Mouse (Mus musculus) forebrain, embryonic 14.5 days (tissue): ENCODE results near the gene Rhbdl2. TPM values are rescaled to one million over a fixed set of nuclear protein-coding genes. Genes with fewer than 3 reads are reported as not detected.

Experiments used
- ATAC-seq: fragments of 200-750 bp; cut with Nextera tagmentation; 2 replicates; pipeline ENCODE4 v1.8.0; 2017; ENCODE audit warnings: mild to moderate bottlenecking, moderate library complexity
- DNase-seq: peaks from one replicate; pipeline ENCODE4 v3.0.0-alpha.2; 2015; ENCODE audit warnings: low spot score
- H3K27ac ChIP-seq: fragments of 300-500 bp; sonication (generic); 2 replicates; pipeline ENCODE4 v1.5.1; 2014; ENCODE audit warnings: low read depth, mild to moderate bottlenecking, control low read depth, low read length, moderate library complexity
- H3K27me3 ChIP-seq: fragments of 300-500 bp; sonication (generic); replicated peaks from 2 replicates; pipeline ENCODE4 v1.6.1; 2014; ENCODE audit warnings: low read length, control low read depth, mixed read lengths; ENCODE audit not compliant: control insufficient read depth, insufficient read depth
- H3K36me3 ChIP-seq: fragments of 300-500 bp; sonication (generic); 2 replicates; pipeline ENCODE4 v1.6.1; 2014; ENCODE audit warnings: low read length, control low read depth; ENCODE audit not compliant: control insufficient read depth, insufficient read depth
- H3K4me1 ChIP-seq: fragments of 300-500 bp; sonication (generic); 2 replicates; pipeline ENCODE4 v1.6.1; 2014; ENCODE audit warnings: antibody characterized with exemption, low read length, control low read depth; ENCODE audit not compliant: control insufficient read depth, insufficient read depth
- H3K4me2 ChIP-seq: fragments of 300-500 bp; sonication (generic); 2 replicates; pipeline ENCODE4 v1.6.1; 2014; ENCODE audit warnings: mild to moderate bottlenecking, control low read depth, low read length
- H3K4me3 ChIP-seq: fragments of 300-500 bp; sonication (generic); 2 replicates; pipeline ENCODE4 v1.5.1; 2014; ENCODE audit warnings: low read depth, low read length, control low read depth
- H3K9ac ChIP-seq: fragments of 300-500 bp; sonication (generic); 2 replicates; pipeline ENCODE4 v1.6.1; 2014; ENCODE audit warnings: mild to moderate bottlenecking, low read length, control low read depth, moderate library complexity
- H3K9me3 ChIP-seq: fragments of 300-500 bp; sonication (generic); replicated peaks from 2 replicates; pipeline ENCODE4 v1.6.1; 2016; ENCODE audit warnings: low read length, control low read depth, mixed read lengths; ENCODE audit not compliant: control insufficient read depth
- WGBS: fragments of 180-500 bp; shearing (Covaris S2); extraction: QIAGEN DNeasy Blood & Tissue Kit; methylation state at CpG from one replicate; pipeline ENCODE4 v1.1.7; 2014; 5-methylcytosine and 5-hydroxymethylcytosine counted together
- polyA plus RNA-seq: library from polyadenylated mRNA; unstranded; fragments of >200 nt; fragmentation: Nextera tagmentation; extraction: Ambion mirVana; gene quantifications from 2 replicates; pipeline ENCODE4 v1.2.1, GENCODE M21; 2014

Gene Rhbdl2
- 0.32 and 0.58 TPM in 2 replicates for polyA plus RNA-seq

GRCm38 (mm10) chr4:123787191-123787985 is at the start of gene Rhbdl2:
Gene Rhbdl2, plus strand, starts transcription at chr4:123787874.
- Histone ChIP-seq H3K27me3 (no peaks in the 10 kb centered on the region), H3K4me2 (peak within 1 kb of the TSS; percentile 24), H3K9me3 (no peaks in the 10 kb centered on the region), H3K36me3 (no peaks in the 10 kb centered on the region), H3K4me1 (no peaks in the 10 kb centered on the region), H3K4me3 (no peak within 1 kb of the TSS), H3K27ac (no peak within 1 kb of the TSS), H3K9ac (peak within 1 kb of the TSS; percentile 17; the same call in 1 of the 2 replicates)
- ATAC-seq, result peak; percentile 93
- DNase-seq, result peak; percentile 82
- WGBS, result 19% methylated on average over 12 of the region's 12 CpGs

- no peak overlapping the region for H3K9ac ChIP-seq
- no peak overlapping the region for H3K27ac ChIP-seq
- H3K9me3 ChIP-seq, result no peaks in the 10 kb centered on the region
- WGBS, result 94% methylated on average over 4 of the region's 4 CpGs
- no peak overlapping the region for H3K4me3 ChIP-seq
- H3K36me3 ChIP-seq, result peaks cover 75% of the 10 kb centered on the region
- no peak overlapping the region for H3K4me2 ChIP-seq
- ATAC-seq (no peak), DNase-seq (no peak)
- no peaks in the 10 kb centered on the region for H3K4me1 ChIP-seq
- H3K27me3 ChIP-seq, result no peaks in the 10 kb centered on the region
Observed at GRCm38 (mm10) chr4:123738708-123739107, 49.0 kb upstream of the Rhbdl2 start.

GRCm38 (mm10) chr4:123742891-123743290 is 44.8 kb upstream of the Rhbdl2 start:
- Histone ChIP-seq H3K27ac (no peak overlapping the region), H3K4me1 (no peaks in the 10 kb centered on the region), H3K4me2 (no peak overlapping the region), H3K4me3 (no peak overlapping the region), H3K36me3 (peaks cover 53% of the 10 kb centered on the region), H3K9me3 (no peaks in the 10 kb centered on the region), H3K9ac (no peak overlapping the region), H3K27me3 (no peaks in the 10 kb centered on the region)
- WGBS, result 92% methylated on average over 1 of the region's 1 CpGs
- ATAC-seq (no peak), DNase-seq (no peak)

- Histone ChIP-seq H3K4me3 (no peak overlapping the region), H3K36me3 (peaks cover 29% of the 10 kb centered on the region), H3K9ac (no peak overlapping the region), H3K4me1 (peaks cover 8% of the 10 kb centered on the region), H3K4me2 (no peak overlapping the region), H3K27me3 (no peaks in the 10 kb centered on the region), H3K9me3 (no peaks in the 10 kb centered on the region), H3K27ac (no peak overlapping the region)
- DNase-seq (no peak), ATAC-seq (no peak)
- 96% methylated on average over 4 of the region's 4 CpGs for WGBS
Observed at GRCm38 (mm10) chr4:123745221-123745775, 42.4 kb upstream of the Rhbdl2 start.

- ATAC-seq, result no peak
- 15% methylated on average over 10 of the region's 10 CpGs for WGBS
- Histone ChIP-seq H3K9me3 (no peaks in the 10 kb centered on the region), H3K4me1 (peaks cover 10% of the 10 kb centered on the region), H3K9ac (peak overlapping the region; percentile 91), H3K27me3 (no peaks in the 10 kb centered on the region), H3K4me3 (peak overlapping the region; percentile 96), H3K36me3 (0 out of 2 replicates have a peak, but pooled peaks cover 3% of the 10 kb centered on the region), H3K27ac (0 out of 2 replicates have a peak overlapping the region, but pooled peaks have one; percentile 90), H3K4me2 (peak overlapping the region; percentile 74)
- DNase-seq, result peak; percentile 29
Observed at GRCm38 (mm10) chr4:123748726-123749415, 38.8 kb upstream of the Rhbdl2 start.

- Histone ChIP-seq H3K9me3 (no peaks in the 10 kb centered on the region), H3K27ac (peak overlapping the region; percentile 90), H3K4me3 (peak overlapping the region; percentile 96), H3K4me2 (peak overlapping the region; percentile 74), H3K9ac (peak overlapping the region; percentile 91), H3K36me3 (0 out of 2 replicates have a peak, but pooled peaks cover 3% of the 10 kb centered on the region), H3K27me3 (no peaks in the 10 kb centered on the region), H3K4me1 (peaks cover 10% of the 10 kb centered on the region)
- under 1% methylated on average over 52 of the region's 55 CpGs for WGBS
- ATAC-seq, result peak; percentile 81
- peak; percentile 45 for DNase-seq
Observed at GRCm38 (mm10) chr4:123749484-123750130, 38.1 kb upstream of the Rhbdl2 start.

GRCm38 (mm10) chr4:123750152-123750651 is 37.5 kb upstream of the Rhbdl2 start, which contains the start of gene Akirin1:
Gene Akirin1, minus strand, starts transcription at chr4:123750345.
- 0 out of 2 replicates have a peak, but pooled peaks cover 3% of the 10 kb centered on the region for H3K36me3 ChIP-seq
- H3K4me3 ChIP-seq, result peak within 1 kb of the TSS; percentile 96
- WGBS, result under 1% methylated on average over 32 of the region's 46 CpGs
- no peaks in the 10 kb centered on the region for H3K9me3 ChIP-seq
- H3K4me1 ChIP-seq, result peaks cover 10% of the 10 kb centered on the region
- H3K27ac ChIP-seq, result peak within 1 kb of the TSS; percentile 90
- H3K4me2 ChIP-seq, result peak within 1 kb of the TSS; percentile 74
- peak; percentile 99 for ATAC-seq
- peak within 1 kb of the TSS; percentile 91 for H3K9ac ChIP-seq
- H3K27me3 ChIP-seq, result no peaks in the 10 kb centered on the region
- peak; percentile 98 for DNase-seq

- H3K27ac ChIP-seq, result no peak overlapping the region
Observed at GRCm38 (mm10) chr4:123750707-123751312, 36.9 kb upstream of the Rhbdl2 start.

More at GRCm38 (mm10) chr4:123750707-123751312, 36.9 kb upstream of the Rhbdl2 start:
- Histone ChIP-seq H3K9ac (peak overlapping the region; percentile 59; the same call in 1 of the 2 replicates), H3K27me3 (no peaks in the 10 kb centered on the region), H3K4me1 (peaks cover 10% of the 10 kb centered on the region), H3K36me3 (0 out of 2 replicates have a peak, but pooled peaks cover 3% of the 10 kb centered on the region), H3K4me3 (peak overlapping the region; percentile 96), H3K4me2 (peak overlapping the region; percentile 60), H3K9me3 (no peaks in the 10 kb centered on the region)
- 1% methylated on average over 8 of the region's 8 CpGs for WGBS
- DNase-seq (peak; percentile 44), ATAC-seq (no peak; the same call in 1 of the 2 replicates)
